Mouse (Mus musculus) olfactory bulb, adult 2 months (tissue): Measurements from ENCODE around the gene Shpk. TPM values are rescaled to one million over a fixed set of nuclear protein-coding genes. Genes with fewer than 3 reads are reported as not detected.

Experiments used
- H3K27ac ChIP-seq: fragments of 200-500 bp; 2 replicates; pipeline ENCODE4 v1.5.1; 2012; ENCODE audit warnings: low read depth, low read length; ENCODE audit not compliant: insufficient read depth
- H3K4me1 ChIP-seq: fragments of 200-500 bp; 2 replicates; pipeline ENCODE4 v1.6.1; 2012; ENCODE audit warnings: low read length; ENCODE audit not compliant: control insufficient read depth, insufficient read depth
- H3K4me3 ChIP-seq: fragments of 200-500 bp; 2 replicates; pipeline ENCODE4 v1.5.1; 2012; ENCODE audit warnings: mild to moderate bottlenecking, low read depth, low read length, moderate library complexity; ENCODE audit not compliant: insufficient read depth
- CTCF ChIP-seq: fragments of 200-500 bp; IDR thresholded peaks from 2 replicates; pipeline ENCODE4 v1.5.1; 2012; ENCODE audit warnings: low read depth, mild to moderate bottlenecking, low read length, moderate library complexity; ENCODE audit not compliant: insufficient read depth
- POLR2A ChIP-seq: fragments of 200-500 bp; IDR thresholded peaks from 2 replicates; pipeline ENCODE4 v1.6.1; 2012; ENCODE audit warnings: mild to moderate bottlenecking, low read depth, low read length, moderate library complexity; ENCODE audit not compliant: insufficient read depth
- WGBS: fragments of 180-500 bp; shearing (Covaris S2); methylation state at CpG from one replicate; pipeline ENCODE4 v1.1.7; 2018; 5-methylcytosine and 5-hydroxymethylcytosine counted together
- polyA plus RNA-seq: library from polyadenylated mRNA; stranded (reverse); fragments of >200 nt; gene quantifications from 2 replicates; pipeline ENCODE4 v1.2.4, GENCODE M21; 2012; ENCODE audit warnings: low replicate concordance; ENCODE audit not compliant: missing spikeins, insufficient read depth, insufficient read length

Gene Shpk
- polyA plus RNA-seq, 1 experiment, result not detected

DNA sequence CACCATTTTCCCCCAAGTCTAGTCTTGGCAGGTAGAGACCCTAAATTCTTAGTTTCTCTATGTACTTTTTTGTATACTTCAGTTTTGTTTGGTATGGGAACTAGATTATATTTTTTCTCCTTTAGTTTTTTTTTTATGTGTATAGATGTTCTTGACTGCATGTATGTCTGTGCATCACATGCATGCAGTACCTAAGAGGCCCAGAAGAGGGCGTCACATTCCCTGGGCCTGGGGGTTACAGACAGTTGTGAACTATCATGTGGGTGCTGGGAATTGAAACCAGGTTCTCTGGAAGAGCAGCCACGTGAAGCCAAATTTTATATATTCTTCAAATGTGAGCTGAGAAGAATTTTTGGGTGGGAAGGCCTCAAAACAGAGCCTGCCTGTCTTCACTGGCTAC lies 20.4 kb downstream of the Shpk start:
- TF ChIP-seq POLR2A (no peak), CTCF (no peak)
- H3K27ac ChIP-seq, result no peak overlapping the region
- H3K4me3 ChIP-seq, result no peak overlapping the region
- H3K4me1 ChIP-seq, result no peaks in the 10 kb centered on the region
- WGBS, result 70% methylated on average over 2 of the region's 2 CpGs

DNA sequence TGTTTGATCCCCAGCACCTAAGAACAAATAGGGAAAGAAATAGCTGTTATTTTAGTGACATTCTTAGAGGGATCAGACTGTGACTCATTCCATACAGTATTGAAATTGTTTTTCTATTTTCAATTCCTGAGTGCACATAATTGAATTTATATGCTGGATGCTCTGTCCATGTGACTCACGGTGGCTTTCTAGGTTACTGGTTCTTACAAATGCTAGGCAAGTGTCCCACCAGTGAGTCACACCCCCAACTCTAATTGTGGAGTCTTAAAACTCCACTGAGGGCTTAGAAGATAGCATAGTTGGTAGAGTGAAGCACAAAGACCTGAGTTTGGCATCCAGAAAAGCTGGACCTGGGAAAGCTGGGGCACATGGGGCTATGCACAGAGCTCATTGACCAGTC lies 21.4 kb downstream of the Shpk start:
- WGBS, result 72% methylated on average over 1 of the region's 1 CpGs
- no peak for TF ChIP-seq CTCF
- TF ChIP-seq POLR2A, result no peak
- H3K4me1 ChIP-seq, result no peaks in the 10 kb centered on the region

DNA sequence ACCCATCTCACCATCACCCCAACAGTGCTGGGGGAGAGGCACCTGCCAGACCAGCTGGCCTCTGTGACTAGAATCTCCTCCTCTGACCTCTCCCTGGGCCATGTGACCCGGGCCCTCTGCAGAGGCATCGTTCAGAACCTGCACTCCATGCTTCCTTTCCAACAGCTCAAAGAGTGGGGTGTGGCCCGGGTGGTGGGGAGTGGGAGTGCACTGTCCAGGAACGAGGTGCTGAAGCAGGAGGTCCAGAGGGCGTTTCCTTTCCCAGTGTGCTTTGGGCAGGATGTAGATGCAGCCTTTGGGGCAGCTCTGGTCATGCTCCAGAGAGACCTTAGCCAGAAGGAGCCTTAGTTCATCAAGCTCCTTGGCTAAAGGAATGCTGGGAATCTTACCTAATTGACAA lies 23.6 kb downstream of the Shpk start:
- Histone ChIP-seq H3K27ac (no peak overlapping the region), H3K4me3 (no peak overlapping the region), H3K4me1 (no peaks in the 10 kb centered on the region)
- 45% methylated on average over 5 of the region's 5 CpGs for WGBS
- TF ChIP-seq CTCF (no peak), POLR2A (no peak)

More for the DNA sequence above, 21.4 kb downstream of the Shpk start:
- Histone ChIP-seq H3K4me3 (no peak overlapping the region), H3K27ac (no peak overlapping the region)

DNA sequence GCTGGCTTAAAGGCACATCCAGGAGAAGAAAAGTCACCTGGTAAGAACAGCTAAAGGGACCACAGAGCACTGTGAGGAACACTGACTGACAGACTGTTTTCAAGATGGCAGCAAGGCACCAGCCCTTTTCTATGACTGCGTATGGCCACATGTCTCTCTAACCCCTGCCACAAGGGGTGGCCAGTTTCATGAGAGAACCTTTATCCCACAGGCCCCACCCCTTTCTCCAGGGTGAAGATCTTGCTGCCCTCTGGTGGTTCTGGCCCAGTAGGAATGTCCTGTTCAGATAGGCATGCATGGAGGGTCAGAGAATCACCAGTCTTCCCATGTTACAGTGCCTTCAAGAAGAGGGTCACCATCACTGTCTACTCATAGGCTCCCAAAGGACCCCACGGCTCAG lies 24.7 kb downstream of the Shpk start:
- no peak overlapping the region for H3K27ac ChIP-seq

DNA sequence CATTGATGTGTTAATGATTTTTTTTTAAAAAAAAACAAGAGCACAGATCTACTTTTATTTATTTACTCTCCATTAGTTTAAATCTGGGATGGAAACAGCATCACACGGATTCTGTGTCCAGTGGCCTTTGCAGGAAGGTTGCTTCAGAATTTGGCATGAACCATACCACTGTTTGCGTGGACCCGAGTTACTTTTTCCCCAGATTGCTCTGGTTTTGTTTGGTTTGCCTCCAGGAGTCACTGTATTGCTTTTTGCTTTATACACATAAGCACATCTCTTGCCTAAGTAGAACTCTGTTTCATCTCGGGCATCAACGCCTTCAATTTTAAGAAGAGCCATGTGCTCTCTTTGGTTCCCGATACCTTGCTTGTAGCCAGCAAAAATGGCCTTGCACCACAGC lies 26.6 kb downstream of the Shpk start:
- H3K27ac ChIP-seq, result no peak overlapping the region
- WGBS, result 90% methylated on average over 6 of the region's 6 CpGs
- no peaks in the 10 kb centered on the region for H3K4me1 ChIP-seq
- TF ChIP-seq CTCF (no peak), POLR2A (no peak)
- H3K4me3 ChIP-seq, result no peak overlapping the region

More for the DNA sequence above, 24.7 kb downstream of the Shpk start:
- no peak for TF ChIP-seq CTCF
- WGBS, result 80% methylated on average over 2 of the region's 2 CpGs
- no peaks in the 10 kb centered on the region for H3K4me1 ChIP-seq
- H3K4me3 ChIP-seq, result no peak overlapping the region

DNA sequence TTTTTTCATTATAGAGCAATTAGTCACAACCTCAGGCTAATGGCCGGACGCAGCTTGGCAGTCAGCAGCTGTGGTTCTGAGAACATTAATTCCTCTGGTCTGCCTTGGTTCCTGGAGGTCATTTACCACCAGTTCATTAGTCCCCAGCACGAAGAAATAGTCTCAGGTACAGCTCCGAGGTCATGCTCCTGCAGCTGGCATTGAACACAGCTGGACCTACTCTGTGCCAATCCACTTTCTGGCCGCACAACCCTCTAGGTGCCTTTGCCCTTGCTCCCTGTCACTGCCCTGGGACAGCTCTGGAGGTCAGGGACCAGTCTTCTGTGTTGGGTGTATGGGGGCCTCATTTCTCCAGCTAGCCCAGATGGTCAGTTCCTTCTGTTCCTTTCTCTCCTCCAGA lies 29.6 kb downstream of the Shpk start:
- no peak overlapping the region for H3K4me3 ChIP-seq
- no peak overlapping the region for H3K27ac ChIP-seq
- WGBS, result 84% methylated on average over 5 of the region's 5 CpGs
- H3K4me1 ChIP-seq, result no peaks in the 10 kb centered on the region
- TF ChIP-seq CTCF (no peak), POLR2A (no peak)

DNA sequence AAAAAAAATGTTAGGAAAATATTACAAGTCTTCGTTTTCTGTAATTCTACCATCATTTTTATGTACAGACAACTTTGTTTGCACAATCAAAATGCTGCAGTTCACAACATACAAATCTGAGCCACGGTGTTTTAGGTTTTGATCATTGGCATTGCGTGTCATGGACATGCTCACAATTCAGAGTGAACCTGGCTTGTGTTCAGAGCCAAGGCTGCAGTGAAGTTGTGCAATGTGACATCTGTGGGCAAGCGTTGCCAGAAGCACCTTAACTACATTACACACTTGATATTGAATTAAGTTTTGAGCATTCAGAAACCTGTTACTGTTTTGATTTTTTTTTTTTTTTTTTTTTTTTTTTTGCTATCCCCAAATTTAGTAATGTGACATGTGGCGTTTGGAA lies 30.8 kb downstream of the Shpk start:
- Histone ChIP-seq H3K27ac (no peak overlapping the region), H3K4me3 (no peak overlapping the region), H3K4me1 (no peaks in the 10 kb centered on the region)
- TF ChIP-seq CTCF (no peak), POLR2A (no peak)
- 92% methylated on average over 5 of the region's 5 CpGs for WGBS

DNA sequence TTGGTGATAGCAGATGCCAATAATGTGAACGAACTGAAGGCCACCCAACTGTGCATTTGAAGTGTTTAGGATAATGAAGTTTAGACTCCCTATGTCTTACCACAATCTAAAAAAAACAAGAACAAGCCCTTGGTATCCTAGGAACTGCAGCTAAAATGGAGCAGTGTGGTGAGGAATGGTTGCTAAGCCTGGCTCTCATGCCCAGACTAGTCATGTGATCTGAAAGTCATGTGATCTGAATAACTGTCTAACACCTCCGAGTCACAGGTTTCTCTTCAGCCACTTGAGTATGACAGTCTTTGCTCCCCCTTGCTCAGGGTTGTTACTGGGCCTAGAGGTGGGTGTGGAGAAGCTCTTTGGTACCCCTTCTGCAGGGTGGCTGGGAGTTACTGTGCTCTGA lies 33.3 kb downstream of the Shpk start:
- 55% methylated on average over 2 of the region's 2 CpGs for WGBS
- no peak for TF ChIP-seq POLR2A
- TF ChIP-seq CTCF, result no peak
- H3K4me3 ChIP-seq, result no peak overlapping the region
- no peaks in the 10 kb centered on the region for H3K4me1 ChIP-seq
- no peak overlapping the region for H3K27ac ChIP-seq

DNA sequence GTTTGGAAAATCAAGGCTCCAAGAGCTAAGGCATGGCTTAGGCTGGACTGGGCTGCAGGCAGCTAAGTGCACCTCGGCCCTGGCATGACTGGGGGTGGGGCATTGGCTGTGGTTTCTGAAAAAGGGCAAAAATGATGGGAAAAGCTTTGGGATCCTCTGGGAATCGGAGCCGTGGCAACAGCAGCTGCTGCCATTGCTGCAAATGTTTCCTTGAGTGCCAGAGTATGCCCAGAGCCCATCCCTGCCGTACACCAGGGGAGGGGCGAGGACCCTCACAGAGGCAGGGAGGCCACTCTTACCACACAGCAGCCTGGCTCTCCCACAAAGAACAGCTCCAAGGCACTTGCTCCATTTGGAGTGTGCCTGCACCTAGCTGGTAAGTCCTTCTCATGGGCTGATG lies 34.7 kb downstream of the Shpk start, which contains the start of gene Trpv1:
Gene Trpv1 (plus strand): TSS at position 301 of the 400 bp plus-strand sequence.
- WGBS, result 88% methylated on average over 5 of the region's 5 CpGs
- H3K27ac ChIP-seq, result no peak within 1 kb of the TSS
- no peak within 1 kb of the TSS for H3K4me3 ChIP-seq
- no peaks in the 10 kb centered on the region for H3K4me1 ChIP-seq
- TF ChIP-seq POLR2A (no peak), CTCF (no peak)

DNA sequence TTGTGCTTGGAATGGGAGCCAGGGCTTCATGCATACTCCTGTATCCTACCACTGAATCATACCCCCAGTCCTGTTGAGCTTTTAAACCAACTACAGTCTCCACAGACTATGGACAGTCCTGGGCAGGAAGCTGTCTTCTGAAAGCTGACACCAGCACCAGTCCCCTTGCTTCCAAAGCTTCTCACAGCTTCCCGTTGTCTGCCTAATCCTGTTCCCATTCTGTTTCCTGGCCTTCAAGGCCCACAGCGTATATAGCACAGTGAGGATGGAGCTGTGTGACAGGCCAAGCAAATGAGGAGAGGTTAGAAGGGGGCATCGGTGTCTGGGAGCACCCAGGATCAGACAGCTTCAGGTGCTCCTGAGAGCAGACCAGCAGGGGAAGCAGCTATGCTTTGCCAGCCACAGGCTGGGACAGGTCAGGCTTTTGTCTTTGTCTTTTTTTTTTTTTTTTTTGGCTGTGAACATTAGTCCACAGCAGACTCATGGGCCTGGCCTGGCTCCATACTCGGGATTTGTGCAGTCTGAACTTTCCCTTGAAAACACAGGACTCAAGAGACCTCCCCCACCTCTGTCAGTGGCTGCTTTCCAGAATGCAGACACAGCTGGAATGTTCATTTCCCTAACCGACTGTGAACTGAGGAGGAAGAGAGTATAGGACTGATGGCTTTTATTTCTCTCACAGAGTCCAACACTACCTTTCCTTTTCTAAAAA lies 36.9 kb downstream of the Shpk start:
- TF ChIP-seq CTCF, result no peak
- no peak for TF ChIP-seq POLR2A
- WGBS, result 40% methylated on average over 5 of the region's 5 CpGs
- H3K4me1 ChIP-seq, result no peaks in the 10 kb centered on the region
- H3K27ac ChIP-seq, result no peak overlapping the region
- no peak overlapping the region for H3K4me3 ChIP-seq
